Mouse (Mus musculus) erythroblast, embryonic 14.5 days (primary cell): Measurements from ENCODE around the gene Fasn.

ENCODE experiments used
- GATA1 ChIP-seq: IDR thresholded peaks from 2 replicates; pipeline ENCODE4 v1.6.1; 2012; ENCODE audit warnings: low read length, inconsistent platforms, mixed read lengths
- TAL1 ChIP-seq: IDR thresholded peaks from 3 replicates; pipeline ENCODE4 v1.6.1; 2012; ENCODE audit warnings: low read length, inconsistent platforms, mixed read lengths

GRCm38 (mm10) chr11:120822321-120822720, 2.0 kb downstream of the Fasn start:
- TF ChIP-seq GATA1 (no peak), TAL1 (no peak)
